Mouse (Mus musculus): ENCODE measurements around the gene Rbpjl. TPM values are rescaled to one million over a fixed set of nuclear protein-coding genes. Genes with fewer than 3 reads are reported as not detected.

The Rbpjl gene
- total RNA-seq, 2 experiments from 2014 or later: not detected

DNA sequence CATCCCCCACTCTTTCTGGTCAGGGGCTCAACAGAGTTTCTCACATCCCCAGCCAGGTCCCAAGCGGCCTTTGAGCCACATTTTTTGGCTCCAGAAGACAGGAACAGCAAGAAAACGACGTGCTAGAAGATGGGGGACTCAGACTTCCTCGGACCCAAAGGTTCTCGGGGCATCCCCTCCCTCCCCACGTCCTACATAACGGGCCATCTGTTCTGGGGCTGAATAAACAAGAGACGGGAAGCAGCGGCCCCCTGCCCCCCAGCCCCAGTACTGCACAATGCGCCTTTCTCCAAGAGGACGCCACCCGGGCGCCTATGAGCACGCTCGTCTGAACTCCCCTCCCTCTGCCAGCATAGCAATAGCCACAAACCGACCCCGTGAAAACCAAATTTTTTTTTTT lies 13.9 kb upstream of the Rbpjl start, which contains the start of gene Slpi:
Gene Slpi, minus strand, starts transcription at position 76 of the 400 bp plus-strand sequence.
- no peak for ATAC-seq (replicated peaks; ENCODE audit: poor library complexity, severe bottlenecking)

GRCm38 (mm10) chr2:164389499-164389898 lies 13.4 kb upstream of the Rbpjl start:
- peak; percentile 80 for ATAC-seq (replicated peaks; ENCODE audit: poor library complexity, severe bottlenecking)

DNA sequence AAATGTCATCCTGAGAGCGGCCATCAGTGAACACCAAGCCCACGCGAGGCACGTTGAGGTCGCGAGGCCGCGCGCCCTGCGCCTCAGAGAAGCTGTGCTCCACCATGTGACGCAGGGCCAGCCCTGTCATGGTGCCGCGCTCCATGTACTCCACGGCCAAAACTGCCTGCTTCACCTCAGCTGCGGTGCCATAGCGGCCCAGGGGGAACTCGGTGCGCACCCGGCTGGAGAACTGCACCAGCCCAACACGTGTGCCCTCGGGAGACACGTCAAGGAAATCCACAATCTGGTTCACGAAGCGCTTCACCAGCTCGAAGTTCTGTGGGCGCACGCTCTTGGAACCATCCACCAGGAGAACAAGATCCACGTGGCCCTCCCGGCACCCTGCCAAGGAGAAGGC lies 9.8 kb upstream of the Rbpjl start:
- ATAC-seq (replicated peaks; ENCODE audit: poor library complexity, severe bottlenecking): no peak

- ATAC-seq (replicated peaks; ENCODE audit: poor library complexity, severe bottlenecking): peak; percentile 75
Observed at GRCm38 (mm10) chr2:164396076-164396475, 6.9 kb upstream of the Rbpjl start.

GRCm38 (mm10) chr2:164396911-164397310 lies 6.0 kb upstream of the Rbpjl start:
- peak; percentile 17; the same call in 1 of the 2 replicates for ATAC-seq (replicated peaks; ENCODE audit: poor library complexity, severe bottlenecking)

DNA sequence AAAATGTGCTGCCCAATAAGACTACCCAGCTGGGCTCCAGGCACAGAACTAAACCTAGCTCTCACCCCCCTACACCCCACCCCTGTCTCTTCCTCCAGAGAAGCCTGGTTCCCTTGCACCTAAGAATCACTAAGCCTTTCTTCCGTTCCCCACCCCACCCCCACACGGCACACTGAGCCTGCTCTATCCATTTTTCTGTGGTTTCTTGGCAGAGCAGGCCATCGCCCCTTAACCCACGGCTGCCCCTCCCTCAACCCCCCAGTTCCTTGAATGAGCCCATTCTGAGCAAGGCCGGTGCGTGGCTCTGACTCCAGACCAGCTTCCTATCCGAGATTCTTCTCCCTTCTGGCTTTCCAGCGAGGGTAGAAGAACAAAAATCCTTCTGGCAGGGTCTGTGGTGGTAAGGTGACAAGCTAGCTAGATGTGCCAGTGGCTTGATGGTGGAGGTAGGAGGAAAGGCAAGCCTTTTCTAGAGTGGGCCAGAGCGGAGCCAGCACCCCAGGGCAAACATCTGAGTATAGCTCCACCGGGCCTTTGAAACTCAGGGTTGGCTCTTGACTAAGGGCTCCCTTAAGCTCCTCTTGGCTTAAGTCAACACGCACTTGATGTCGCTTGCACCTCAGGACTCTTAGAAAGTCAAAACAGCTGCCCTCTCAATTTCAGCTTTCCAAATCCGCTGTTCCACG lies 598 bp downstream of the Rbpjl start:
- ATAC-seq (replicated peaks; ENCODE audit: poor library complexity, severe bottlenecking): no peak

GRCm38 (mm10) chr2:164404082-164404990 lies 1.4 kb downstream of the Rbpjl start:
- no peak for ATAC-seq (replicated peaks; ENCODE audit: poor library complexity, severe bottlenecking)

DNA sequence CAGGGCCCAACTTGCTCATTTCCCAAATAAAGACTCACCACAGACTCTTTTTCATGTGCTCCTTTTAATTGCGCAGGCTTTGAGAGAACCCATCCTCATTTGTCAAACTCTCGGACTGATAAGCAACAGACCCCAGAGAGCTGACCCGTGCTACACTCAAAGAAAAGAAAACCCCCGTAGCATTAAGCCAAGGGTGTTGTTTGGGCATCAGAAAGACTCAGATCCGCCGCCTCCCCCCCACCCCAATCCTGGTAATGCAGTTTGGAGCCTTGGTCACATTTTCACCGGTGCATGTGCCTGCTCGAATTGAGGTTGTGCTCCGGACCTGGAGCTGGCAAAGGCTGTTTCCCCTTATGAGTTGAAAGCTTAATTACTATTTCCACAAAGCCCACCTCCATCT lies 2.1 kb downstream of the Rbpjl start, which contains the start of gene Matn4:
Gene Matn4, minus strand, starts transcription at position 101 of the 400 bp plus-strand sequence.
- ATAC-seq (replicated peaks; ENCODE audit: poor library complexity, severe bottlenecking): no peak

GRCm38 (mm10) chr2:164405519-164405918 lies 2.6 kb downstream of the Rbpjl start:
- ATAC-seq (replicated peaks; ENCODE audit: poor library complexity, severe bottlenecking): no peak

GRCm38 (mm10) chr2:164407708-164408107 lies 4.8 kb downstream of the Rbpjl start:
- ATAC-seq (replicated peaks; ENCODE audit: poor library complexity, severe bottlenecking): peak; percentile 68

- ATAC-seq (replicated peaks; ENCODE audit: poor library complexity, severe bottlenecking): no peak
Observed at GRCm38 (mm10) chr2:164414167-164414566, 11.2 kb downstream of the Rbpjl start.

- 0 out of 2 replicates have a peak, but pooled peaks have one; percentile 3 for ATAC-seq (replicated peaks; ENCODE audit: poor library complexity, severe bottlenecking)
Observed at GRCm38 (mm10) chr2:164414581-164414980, 11.6 kb downstream of the Rbpjl start.

GRCm38 (mm10) chr2:164417198-164417597 lies 14.3 kb downstream of the Rbpjl start:
- ATAC-seq (replicated peaks; ENCODE audit: poor library complexity, severe bottlenecking): no peak

DNA sequence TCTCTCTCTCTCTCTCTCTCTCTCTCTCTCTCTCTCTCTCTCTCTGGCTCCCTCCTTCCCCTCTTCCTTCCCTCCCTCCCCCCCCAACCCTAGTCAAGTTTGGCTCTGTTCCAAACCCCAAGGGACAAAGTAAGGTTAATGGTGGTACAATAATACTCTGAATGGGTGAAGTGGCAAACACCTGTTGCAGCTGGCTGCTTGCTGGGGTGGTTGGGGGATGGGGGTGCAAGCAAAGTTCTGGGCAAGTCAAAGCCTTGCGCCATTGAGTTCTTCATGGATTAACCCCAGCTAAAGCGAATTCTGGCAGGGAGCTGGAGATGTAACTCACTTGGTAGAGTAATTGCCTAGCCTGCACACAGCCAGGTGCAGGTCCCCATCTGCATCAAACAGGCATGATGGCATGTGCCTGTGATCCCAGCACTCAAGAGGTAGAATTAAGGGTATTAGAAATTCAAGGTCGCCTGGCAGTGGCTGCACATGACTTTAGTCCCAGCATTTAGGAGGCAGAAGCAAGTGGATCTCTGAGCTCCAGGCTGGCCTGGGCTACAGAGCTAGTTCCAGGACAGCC lies 15.5 kb downstream of the Rbpjl start:
- no peak for ATAC-seq (replicated peaks; ENCODE audit: poor library complexity, severe bottlenecking)

GRCm38 (mm10) chr2:164419489-164419888 lies 16.5 kb downstream of the Rbpjl start:
- ATAC-seq (replicated peaks; ENCODE audit: poor library complexity, severe bottlenecking): no peak

DNA sequence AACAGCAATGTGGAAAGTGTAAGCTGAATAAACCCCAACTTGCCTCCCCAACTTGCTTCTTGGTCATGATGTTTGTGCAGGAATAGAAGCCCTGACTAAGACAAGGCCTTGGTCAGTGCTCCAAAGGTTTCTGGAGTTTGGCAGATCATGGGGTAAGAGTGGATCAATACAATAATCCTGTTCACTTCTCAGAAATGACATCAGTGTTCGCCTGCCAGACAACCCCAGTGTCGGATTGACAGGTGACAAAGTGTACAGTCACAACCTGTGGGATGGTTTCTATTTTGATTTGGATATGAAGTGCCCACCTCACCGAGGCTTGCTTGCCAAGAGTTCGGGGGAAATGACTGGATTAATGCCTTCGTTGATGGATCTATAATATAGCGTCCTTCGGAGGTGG lies 18.4 kb downstream of the Rbpjl start:
- no peak for ATAC-seq (replicated peaks; ENCODE audit: poor library complexity, severe bottlenecking)

- no peak for ATAC-seq (replicated peaks; ENCODE audit: poor library complexity, severe bottlenecking)
Observed at GRCm38 (mm10) chr2:164421979-164422378, 19.0 kb downstream of the Rbpjl start.

GRCm38 (mm10) chr2:164422675-164423393 lies 19.9 kb downstream of the Rbpjl start:
- no peak for ATAC-seq (replicated peaks; ENCODE audit: poor library complexity, severe bottlenecking)

- ATAC-seq (replicated peaks; ENCODE audit: poor library complexity, severe bottlenecking): no peak
Observed at GRCm38 (mm10) chr2:164423464-164423863, 20.5 kb downstream of the Rbpjl start.

DNA sequence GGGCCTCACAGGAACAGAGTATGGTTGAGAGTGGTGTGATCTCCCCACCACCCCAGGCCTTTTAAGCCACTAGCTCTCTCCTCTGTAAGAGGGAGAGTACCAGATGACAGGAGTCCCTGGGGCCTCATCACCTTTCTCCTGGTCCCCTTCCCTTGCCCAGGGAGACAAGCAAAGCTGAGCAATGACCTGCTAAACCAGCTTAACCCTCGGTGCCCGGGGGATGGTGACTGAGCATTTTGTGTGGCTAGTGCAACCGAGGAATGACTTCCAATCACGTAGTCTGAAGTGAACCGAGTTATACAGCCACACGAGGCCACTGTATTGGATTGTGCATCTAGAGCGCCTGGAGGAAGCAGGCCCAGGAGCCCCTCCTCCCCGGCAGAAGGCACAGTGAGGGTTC lies 21.5 kb downstream of the Rbpjl start:
- ATAC-seq (replicated peaks; ENCODE audit: poor library complexity, severe bottlenecking): no peak
